In the genomic region with DNA sequence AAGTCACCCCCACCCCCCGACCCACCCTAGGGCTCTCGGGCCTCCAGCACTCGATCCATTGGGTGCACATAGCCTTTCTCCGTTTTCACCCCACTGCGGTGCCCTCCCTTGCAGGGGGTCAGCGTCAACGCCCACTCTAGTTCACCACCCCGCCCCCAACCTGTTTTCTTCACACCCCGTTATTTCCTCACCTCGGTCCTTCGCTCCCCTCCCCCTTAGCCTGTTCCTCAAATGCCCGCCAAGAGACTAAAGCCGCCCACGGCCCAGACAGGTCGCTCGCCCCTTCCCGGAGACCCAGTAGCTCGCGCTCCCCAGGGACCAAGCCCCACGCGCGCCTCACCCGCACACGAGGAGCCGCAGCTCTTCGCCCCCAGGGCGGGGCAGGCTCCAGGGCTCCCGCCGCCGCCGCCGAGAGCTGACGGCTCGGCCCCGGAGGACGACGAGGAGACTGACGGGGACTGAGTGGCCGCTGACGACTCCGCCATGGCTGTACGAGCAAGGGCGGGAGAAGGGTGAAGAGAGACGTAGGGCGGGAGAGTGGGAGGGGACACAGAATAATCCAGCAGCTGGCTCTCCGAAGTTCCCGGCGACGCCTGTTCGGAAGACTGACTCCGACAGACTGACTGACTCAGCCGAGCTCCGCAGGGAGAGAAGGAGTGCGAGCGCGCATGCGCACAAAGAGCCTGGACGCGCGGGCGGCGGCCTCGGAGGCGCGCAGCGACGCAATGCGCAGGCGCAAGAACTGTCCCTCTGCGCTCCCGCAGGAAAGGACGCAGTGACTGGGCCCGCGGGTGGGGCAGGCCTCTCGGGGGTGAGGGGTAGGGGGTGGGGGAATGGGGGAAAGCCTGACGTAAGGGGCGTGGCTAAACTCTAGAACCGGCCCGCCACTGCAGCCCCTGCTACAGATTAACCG, we compare ENCODE assay signal across 8 mouse cellular contexts. TPM values are rescaled to one million over a fixed set of nuclear protein-coding genes. Genes with fewer than 3 reads are reported as not detected.
DNase-seq lines count a peak whose midpoint lies in the region; ATAC-seq and TF ChIP-seq lines count a peak whose summit lies in the region.

A gene (minus strand): TSS at position 683 of the 913 bp plus-strand sequence.

- no peaks in the 10 kb centered on the region for H3K36me3 ChIP-seq in ES-Bruce4 (ENCODE audit: control insufficient read depth, insufficient read depth, low read length, poor library complexity, severe bottlenecking)
- H3K36me3 ChIP-seq in forebrain, embryonic 14.5 days (ENCODE audit: control insufficient read depth, insufficient read depth, low read length), result no peaks in the 10 kb centered on the region
- no peaks in the 10 kb centered on the region for H3K36me3 ChIP-seq in neural tube, embryonic 15.5 days

- peak within 1 kb of the TSS; percentile 88 for H3K4me3 ChIP-seq in ES-Bruce4 (ENCODE audit: low read depth, low read length)
- H3K4me3 ChIP-seq in forebrain, embryonic 14.5 days (ENCODE audit: low read depth, low read length), result peak within 1 kb of the TSS; percentile 94
- peak within 1 kb of the TSS; percentile 79 for H3K4me3 ChIP-seq in neural tube, embryonic 15.5 days (replicated peaks)

- no peaks in the 10 kb centered on the region for H3K27me3 ChIP-seq in ES-Bruce4 (ENCODE audit: control insufficient read depth, insufficient read depth, low read length, poor library complexity, severe bottlenecking)
- H3K27me3 ChIP-seq in forebrain, embryonic 14.5 days (replicated peaks; ENCODE audit: control insufficient read depth, insufficient read depth, low read length), result no peaks in the 10 kb centered on the region
- no peaks in the 10 kb centered on the region for H3K27me3 ChIP-seq in neural tube, embryonic 15.5 days (replicated peaks)

- no peak for TF ChIP-seq CTCF in ES-Bruce4 (IDR thresholded peaks at IDR 0.05; ENCODE audit: low read depth, low read length)

- intact Hi-C loops in heart, postnatal 14 days (cut with DNase I), result loop anchor here (5.0 kb wide), 1 partner anchor 41 kb away; no protein-coding TSS in a partner anchor

- peak; percentile 95 for TF ChIP-seq POLR2A in ES-Bruce4 (IDR thresholded peaks at IDR 0.05; ENCODE audit: insufficient read depth, low read length)

- peak within 1 kb of the TSS; percentile 89 for H3K9ac ChIP-seq in ES-Bruce4 (ENCODE audit: low read depth, poor library complexity, severe bottlenecking)
- peak within 1 kb of the TSS; percentile 99 for H3K9ac ChIP-seq in forebrain, embryonic 14.5 days (ENCODE audit: low read length)
- peak within 1 kb of the TSS; percentile 93 for H3K9ac ChIP-seq in neural tube, embryonic 15.5 days (replicated peaks)

- H3K4me1 ChIP-seq in ES-Bruce4 (ENCODE audit: control insufficient read depth, insufficient read depth, low read length), result no peaks in the 10 kb centered on the region
- peaks cover 7% of the 10 kb centered on the region for H3K4me1 ChIP-seq in forebrain, embryonic 14.5 days (ENCODE audit: control insufficient read depth, insufficient read depth, low read length)
- peaks cover 39% of the 10 kb centered on the region for H3K4me1 ChIP-seq in neural tube, embryonic 15.5 days

- peak within 1 kb of the TSS; percentile 77 for H3K4me2 ChIP-seq in forebrain, embryonic 14.5 days (ENCODE audit: low read length)
- H3K4me2 ChIP-seq in neural tube, embryonic 15.5 days, result peak within 1 kb of the TSS; percentile 56

- peak within 1 kb of the TSS; percentile 58 for H3K27ac ChIP-seq in ES-Bruce4 (ENCODE audit: insufficient read depth, low read length)
- H3K27ac ChIP-seq in forebrain, embryonic 14.5 days (ENCODE audit: low read depth, low read length), result peak within 1 kb of the TSS; percentile 100
- peak within 1 kb of the TSS; percentile 99 for H3K27ac ChIP-seq in neural tube, embryonic 15.5 days (replicated peaks)

- peak; percentile 88 for ATAC-seq in cerebellum, adult (ENCODE audit: insufficient number of reproducible peaks, low FRiP score, low TSS enrichment)
- ATAC-seq in forebrain, embryonic 14.5 days, result peak; percentile 92
- ATAC-seq in neural tube, embryonic 15.5 days (ENCODE audit: low FRiP score), result peak; percentile 92

- peak; percentile 99 for DNase-seq in forebrain, embryonic 14.5 days (ENCODE audit: low spot score)
- DNase-seq in heart, postnatal 14 days, result peak; percentile 98 to 100
- peak; percentile 96 for DNase-seq in layer of hippocampus, adult 11-12 months (ENCODE audit: low spot score)
- peak; percentile 96 to 97 for DNase-seq in lung, adult 18-20 months
- peak; percentile 96 for DNase-seq in testis, postnatal 14 days (ENCODE audit: low spot score)

- no peaks in the 10 kb centered on the region for H3K9me3 ChIP-seq in ES-Bruce4 (replicated peaks; ENCODE audit: control insufficient read depth, insufficient read depth, low read length, poor library complexity, severe bottlenecking)
- no peaks in the 10 kb centered on the region for H3K9me3 ChIP-seq in forebrain, embryonic 14.5 days (replicated peaks; ENCODE audit: control insufficient read depth, low read length)
- H3K9me3 ChIP-seq in neural tube, embryonic 15.5 days (replicated peaks), result no peaks in the 10 kb centered on the region

- TF ChIP-seq EP300 in ES-Bruce4 (IDR thresholded peaks at IDR 0.05; ENCODE audit: insufficient read depth, low read depth, low read length), result no peak

- under 1% methylated on average over 80 of the region's 80 CpGs for WGBS in forebrain, embryonic 14.5 days
- under 1% methylated on average over 79 of the region's 80 CpGs for WGBS in neural tube, embryonic 15.5 days

RNA-seq across cellular contexts. Expression of the gene that starts here (rescaled TPM):
- polyA plus RNA-seq in ES-Bruce4 (2011; ENCODE audit: insufficient read depth, insufficient read length, low read depth, missing spikeins), result 162 and 178 TPM in 2 replicates
- 464 and 468 TPM in 2 replicates for polyA plus RNA-seq in forebrain, embryonic 14.5 days (2014; fragmentation: Nextera tagmentation; extraction: Ambion mirVana)
- total RNA-seq in heart, postnatal 14 days (2021), result 10 to 100 TPM; 79.2 to 87.9 TPM
- 588 and 670 TPM in 2 replicates for polyA plus RNA-seq in neural tube, embryonic 15.5 days (2015; fragmentation: Nextera tagmentation; extraction: Ambion mirVana)

Comparison
In these comparisons a context has a peak if more than half of its experiments do, and no peak if none do; other contexts are left out.
1. Peak in every context shown above with its lines: DNase-seq, ATAC-seq, H3K4me3 ChIP-seq and H3K27ac ChIP-seq.